Mouse (Mus musculus) hindbrain, embryonic 11.5 days (tissue): ENCODE results near the gene Efs. TPM values are rescaled to one million over a fixed set of nuclear protein-coding genes. Genes with fewer than 3 reads are reported as not detected.
"Not testable (repeated sequence)": the region's sequence is repeated elsewhere in the genome, so short reads cannot be mapped to it uniquely, and the experiment has no call there.

ENCODE experiments used
- ATAC-seq: fragments of 200-750 bp; cut with Nextera tagmentation; 2 replicates; pipeline ENCODE4 v1.8.0; 2017; ENCODE audit warnings: mild to moderate bottlenecking, moderate TSS enrichment, moderate library complexity; ENCODE audit not compliant: low FRiP score
- DNase-seq: peaks from one replicate; pipeline ENCODE4 v3.0.0-alpha.2; 2015; ENCODE audit warnings: low spot score
- H3K27ac ChIP-seq: fragments of 300-500 bp; sonication (generic); 2 replicates; pipeline ENCODE4 v1.5.1; 2014; ENCODE audit warnings: mild to moderate bottlenecking, low read depth, low read length
- H3K27me3 ChIP-seq: fragments of 300-500 bp; sonication (generic); 2 replicates; pipeline ENCODE4 v1.6.1; 2014; ENCODE audit warnings: mild to moderate bottlenecking, low read length, moderate library complexity, mixed read lengths; ENCODE audit not compliant: control insufficient read depth, insufficient read depth
- H3K36me3 ChIP-seq: fragments of 300-500 bp; sonication (generic); 2 replicates; pipeline ENCODE4 v1.6.1; 2014; ENCODE audit warnings: mild to moderate bottlenecking, low read length, moderate library complexity, mixed read lengths; ENCODE audit not compliant: control insufficient read depth, insufficient read depth
- H3K4me1 ChIP-seq: fragments of 300-500 bp; sonication (generic); replicated peaks from 2 replicates; pipeline ENCODE4 v1.6.1; 2014; ENCODE audit warnings: low read length, mixed read lengths; ENCODE audit not compliant: control insufficient read depth, insufficient read depth
- H3K4me2 ChIP-seq: fragments of 300-500 bp; sonication (generic); replicated peaks from 2 replicates; pipeline ENCODE4 v1.6.1; 2014; ENCODE audit warnings: mild to moderate bottlenecking, low read depth, low read length
- H3K4me3 ChIP-seq: fragments of 300-500 bp; sonication (generic); 2 replicates; pipeline ENCODE4 v1.5.1; 2014; ENCODE audit warnings: low read depth, low read length
- H3K9ac ChIP-seq: fragments of 300-500 bp; sonication (generic); 2 replicates; pipeline ENCODE4 v1.6.1; 2014; ENCODE audit warnings: low read depth, low read length
- H3K9me3 ChIP-seq: fragments of 300-500 bp; sonication (generic); 2 replicates; pipeline ENCODE4 v1.6.1; 2016; ENCODE audit warnings: low read length; ENCODE audit not compliant: control insufficient read depth
- WGBS: fragments of 180-500 bp; shearing (Covaris S2); extraction: QIAGEN DNeasy Blood & Tissue Kit; methylation state at CpG from one replicate; pipeline ENCODE4 v1.1.7; 2014; 5-methylcytosine and 5-hydroxymethylcytosine counted together
- polyA plus RNA-seq: library from polyadenylated mRNA; unstranded; fragments of >200 nt; fragmentation: Nextera tagmentation; extraction: Ambion mirVana; gene quantifications from 2 replicates; pipeline ENCODE4 v1.2.1, GENCODE M21; 2014

Gene Efs
- 20.7 and 22.2 TPM in 2 replicates for polyA plus RNA-seq

DNA sequence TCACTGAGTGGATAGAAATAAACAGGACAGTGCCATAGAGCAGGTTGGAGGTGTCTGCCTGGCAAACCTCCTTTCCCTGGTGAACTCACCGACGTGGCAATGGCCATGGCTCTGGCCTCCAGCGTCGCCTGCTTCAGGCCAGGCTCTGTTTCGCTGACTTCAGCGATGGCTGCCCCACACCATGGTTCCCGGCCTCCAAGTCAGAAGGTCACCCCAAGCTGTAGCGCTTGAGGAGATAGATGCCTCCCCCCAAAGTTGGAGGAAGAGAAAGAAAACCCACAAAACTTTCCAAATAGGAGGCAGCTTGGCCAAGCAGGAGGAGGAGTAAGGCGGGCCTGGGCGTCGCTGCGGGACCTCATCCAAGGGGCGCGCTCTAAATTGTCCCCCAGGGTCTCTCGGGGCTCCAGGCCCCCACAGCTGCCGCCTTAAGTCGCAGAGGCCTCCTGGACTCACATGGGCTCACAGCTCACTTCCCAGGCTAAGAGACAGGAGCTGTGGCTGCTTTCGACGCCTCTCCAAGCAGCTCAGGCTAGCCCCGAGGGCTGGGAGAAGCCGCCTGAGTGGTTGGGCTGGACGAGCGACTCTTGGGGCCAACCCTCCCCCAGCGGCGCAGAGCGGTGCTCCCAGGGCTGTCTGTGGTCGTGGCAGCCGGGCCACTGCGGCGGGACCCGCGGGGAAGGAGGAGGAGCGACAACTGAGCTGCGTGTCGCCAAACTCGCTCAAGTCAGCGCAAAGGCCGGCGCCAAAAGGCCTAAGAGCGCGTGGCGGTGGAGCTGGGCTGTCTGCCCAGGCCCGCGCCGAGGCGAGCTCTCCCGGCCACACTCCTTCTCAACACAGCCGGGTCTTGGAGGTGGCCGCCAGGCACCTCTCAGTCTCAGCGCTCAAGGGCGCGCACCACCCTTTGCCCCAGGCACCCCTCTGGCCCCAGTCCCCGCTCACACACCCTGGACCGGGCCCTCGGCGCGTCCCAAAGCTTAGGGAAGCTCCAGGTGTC lies at the start of gene Efs:
TSS of gene Efs (minus strand) at position 778 of the 994 bp plus-strand sequence.
- peak within 1 kb of the TSS; percentile 93 for H3K4me2 ChIP-seq
- H3K9me3 ChIP-seq, result peaks cover 6% of the 10 kb centered on the region; the same call in 1 of the 2 replicates
- no peaks in the 10 kb centered on the region for H3K27me3 ChIP-seq
- H3K4me3 ChIP-seq, result peak within 1 kb of the TSS; percentile 53
- WGBS, result under 1% methylated on average over 57 of the region's 57 CpGs
- H3K9ac ChIP-seq, result peak within 1 kb of the TSS; percentile 86
- H3K4me1 ChIP-seq, result peaks cover 7% of the 10 kb centered on the region
- H3K27ac ChIP-seq, result peak within 1 kb of the TSS; percentile 96
- peaks cover 8% of the 10 kb centered on the region for H3K36me3 ChIP-seq
- DNase-seq (peak; percentile 76), ATAC-seq (peak; percentile 63)

- DNase-seq, result peak; percentile 42
- H3K27ac ChIP-seq, result no peak overlapping the region
- WGBS, result 70% methylated on average over 6 of the region's 6 CpGs
Measured at GRCm38 (mm10) chr14:54974068-54974791, 48.3 kb upstream of the Efs start.

DNA sequence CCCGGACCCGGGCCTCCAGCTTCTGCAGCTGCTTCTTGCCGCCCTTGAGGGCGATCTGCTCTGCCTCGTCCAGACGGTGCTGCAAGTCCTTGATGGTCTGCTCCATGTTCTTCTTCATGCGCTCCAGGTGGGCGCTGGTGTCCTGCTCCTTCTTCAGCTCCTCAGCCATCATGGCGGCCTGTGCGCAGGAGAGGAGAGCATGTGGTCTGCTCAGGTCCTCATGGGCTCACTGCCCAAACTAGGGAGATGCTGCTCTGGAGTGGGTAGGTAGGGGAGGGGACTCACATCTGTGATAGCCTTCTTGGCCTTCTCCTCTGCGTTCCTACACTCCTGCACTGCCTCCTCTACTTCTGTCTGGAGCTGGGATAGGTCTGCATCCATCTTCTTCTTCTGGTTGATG lies 46.9 kb upstream of the Efs start:
- WGBS, result 89% methylated on average over 7 of the region's 11 CpGs
- not testable (repeated sequence) for H3K4me1 ChIP-seq, H3K36me3 ChIP-seq, H3K4me3 ChIP-seq, ATAC-seq, H3K27me3 ChIP-seq, DNase-seq, H3K27ac ChIP-seq, H3K4me2 ChIP-seq, H3K9me3 ChIP-seq, H3K9ac ChIP-seq

More at GRCm38 (mm10) chr14:54974068-54974791, 48.3 kb upstream of the Efs start:
- no peaks in the 10 kb centered on the region; the same call in 1 of the 2 replicates for H3K4me1 ChIP-seq
- H3K4me2 ChIP-seq, result no peak overlapping the region
- no peaks in the 10 kb centered on the region for H3K27me3 ChIP-seq
- no peaks in the 10 kb centered on the region for H3K9me3 ChIP-seq
- no peak for ATAC-seq
- no peak overlapping the region for H3K4me3 ChIP-seq
- H3K36me3 ChIP-seq, result no peaks in the 10 kb centered on the region
- no peak overlapping the region for H3K9ac ChIP-seq

- Histone ChIP-seq H3K4me2 (no peak overlapping the region), H3K27ac (no peak overlapping the region), H3K27me3 (no peaks in the 10 kb centered on the region), H3K4me3 (no peak overlapping the region), H3K9ac (no peak overlapping the region), H3K4me1 (no peaks in the 10 kb centered on the region), H3K36me3 (no peaks in the 10 kb centered on the region), H3K9me3 (no peaks in the 10 kb centered on the region)
- DNase-seq (no peak), ATAC-seq (no peak)
Measured at GRCm38 (mm10) chr14:54968344-54968743, 42.4 kb upstream of the Efs start.

DNA sequence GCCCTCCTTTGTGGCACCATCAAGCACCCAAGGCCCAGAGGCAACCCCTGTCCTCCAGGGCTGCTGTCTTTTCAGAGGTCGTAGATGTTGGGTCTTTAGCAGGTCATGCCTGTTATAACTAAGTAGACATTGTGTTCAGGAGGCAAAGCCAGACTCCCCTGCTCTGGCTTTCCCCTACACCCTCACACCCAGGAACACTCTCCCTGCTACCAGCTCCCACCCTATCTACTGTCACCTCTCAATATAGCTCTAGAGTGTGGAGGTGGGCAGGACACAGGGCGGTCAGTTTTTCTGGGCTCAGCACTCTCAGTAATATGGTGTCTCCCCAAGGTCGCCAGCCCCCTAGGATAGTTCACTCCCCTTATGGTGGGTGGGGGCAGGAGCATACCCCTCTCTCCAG lies 41.9 kb upstream of the Efs start:
- Histone ChIP-seq H3K36me3 (no peaks in the 10 kb centered on the region), H3K4me1 (no peaks in the 10 kb centered on the region), H3K4me2 (no peak overlapping the region), H3K9ac (no peak overlapping the region), H3K27ac (no peak overlapping the region), H3K27me3 (no peaks in the 10 kb centered on the region), H3K4me3 (no peak overlapping the region), H3K9me3 (no peaks in the 10 kb centered on the region)
- no peak for ATAC-seq
- DNase-seq, result no peak
- WGBS, result 80% methylated on average over 3 of the region's 3 CpGs

- Histone ChIP-seq H3K36me3 (no peaks in the 10 kb centered on the region), H3K4me1 (no peaks in the 10 kb centered on the region), H3K9me3 (no peaks in the 10 kb centered on the region), H3K4me3 (no peak within 1 kb of the TSS), H3K9ac (no peak within 1 kb of the TSS), H3K27me3 (no peaks in the 10 kb centered on the region), H3K27ac (no peak within 1 kb of the TSS), H3K4me2 (no peak within 1 kb of the TSS)
- DNase-seq (no peak), ATAC-seq (no peak)
- WGBS, result 74% methylated on average over 7 of the region's 7 CpGs
Measured at GRCm38 (mm10) chr14:54966320-54966977, 40.5 kb upstream of the Efs start, which contains the start of gene Myh6. Gene Myh6 (minus strand): TSS chr14:54966927.

DNA sequence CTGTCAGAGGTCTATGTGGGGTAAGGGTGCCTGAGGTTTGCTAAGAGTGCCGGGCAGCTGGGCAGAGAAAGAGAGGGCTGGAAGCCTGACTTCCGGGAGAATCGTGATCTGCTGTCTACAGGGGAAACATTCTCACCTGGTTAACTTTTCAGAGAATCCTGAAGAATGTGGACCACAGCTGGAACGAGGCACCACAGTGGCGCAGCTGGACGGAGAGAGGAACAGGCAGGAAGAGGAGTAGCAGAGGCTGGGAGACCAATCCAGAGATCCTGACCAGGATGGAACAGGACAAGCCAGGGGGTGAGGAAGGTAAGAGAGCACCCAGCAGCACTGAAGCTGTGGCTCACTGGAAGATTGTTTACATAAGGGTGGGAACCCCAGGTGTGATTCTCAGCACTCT lies 39.7 kb upstream of the Efs start:
- Histone ChIP-seq H3K27me3 (no peaks in the 10 kb centered on the region), H3K4me3 (no peak overlapping the region), H3K4me1 (no peaks in the 10 kb centered on the region), H3K27ac (no peak overlapping the region), H3K4me2 (no peak overlapping the region), H3K9me3 (no peaks in the 10 kb centered on the region), H3K36me3 (no peaks in the 10 kb centered on the region), H3K9ac (no peak overlapping the region)
- 75% methylated on average over 6 of the region's 6 CpGs for WGBS
- no peak for DNase-seq
- ATAC-seq, result no peak

- Histone ChIP-seq H3K27ac (no peak overlapping the region), H3K9me3 (no peaks in the 10 kb centered on the region), H3K27me3 (no peaks in the 10 kb centered on the region), H3K4me1 (no peaks in the 10 kb centered on the region), H3K4me3 (no peak overlapping the region), H3K9ac (no peak overlapping the region), H3K36me3 (no peaks in the 10 kb centered on the region), H3K4me2 (no peak overlapping the region)
- ATAC-seq (no peak), DNase-seq (no peak)
- 77% methylated on average over 15 of the region's 15 CpGs for WGBS
Measured at GRCm38 (mm10) chr14:54965044-54965443, 39.1 kb upstream of the Efs start.
